Mouse (Mus musculus): ENCODE data around the gene Cisd1. TPM values are rescaled to one million over a fixed set of nuclear protein-coding genes. Genes with fewer than 3 reads are reported as not detected.

Gene Cisd1
- total RNA-seq, 2 experiments from 2014 or later, result 349 to 364 TPM

GRCm38 (mm10) chr10:71326789-71327188, 18.0 kb downstream of the Cisd1 start:
- DNase-seq, result peak; percentile 61 to 89

- no peak for DNase-seq
Measured at GRCm38 (mm10) chr10:71326123-71326522, 18.6 kb downstream of the Cisd1 start.

GRCm38 (mm10) chr10:71323669-71324068, 21.1 kb downstream of the Cisd1 start:
- DNase-seq, result no peak

GRCm38 (mm10) chr10:71316497-71316896, 28.3 kb downstream of the Cisd1 start:
- DNase-seq, result no peak

- no peak for DNase-seq
Measured at GRCm38 (mm10) chr10:71316056-71316455, 28.7 kb downstream of the Cisd1 start.

- no peak for DNase-seq
Measured at GRCm38 (mm10) chr10:71314596-71314995, 30.2 kb downstream of the Cisd1 start.

GRCm38 (mm10) chr10:71310288-71310687, 34.5 kb downstream of the Cisd1 start:
- DNase-seq, result no peak

GRCm38 (mm10) chr10:71308199-71308598, 36.6 kb downstream of the Cisd1 start:
- no peak for DNase-seq

- no peak for DNase-seq
Measured at GRCm38 (mm10) chr10:71306759-71307158, 38.0 kb downstream of the Cisd1 start.

- peak in 1 of 2 experiments; percentile 50 for DNase-seq
Measured at GRCm38 (mm10) chr10:71306190-71306589, 38.6 kb downstream of the Cisd1 start.

- DNase-seq, result peak in 1 of 2 experiments; percentile 23
Measured at GRCm38 (mm10) chr10:71302490-71302889, 42.3 kb downstream of the Cisd1 start.

- DNase-seq, result no peak
Measured at GRCm38 (mm10) chr10:71300161-71300560, 44.6 kb downstream of the Cisd1 start.

GRCm38 (mm10) chr10:71293245-71293644, 51.5 kb downstream of the Cisd1 start:
- DNase-seq, result no peak

GRCm38 (mm10) chr10:71292254-71292653, 52.5 kb downstream of the Cisd1 start:
- no peak for DNase-seq

GRCm38 (mm10) chr10:71291801-71292200, 53.0 kb downstream of the Cisd1 start:
- DNase-seq, result no peak

- DNase-seq, result no peak
Measured at GRCm38 (mm10) chr10:71291179-71291661, 53.5 kb downstream of the Cisd1 start.

- peak; percentile 92 for DNase-seq
Measured at GRCm38 (mm10) chr10:71285126-71285580, 59.6 kb downstream of the Cisd1 start, which contains the start of gene Ube2d1. TSS of gene Ube2d1 (minus strand) at chr10:71285262.

GRCm38 (mm10) chr10:71284511-71285125, 60.1 kb downstream of the Cisd1 start:
- peak in 1 of 2 experiments; percentile 45 for DNase-seq

- DNase-seq, result no peak
Measured at GRCm38 (mm10) chr10:71284131-71284510, 60.6 kb downstream of the Cisd1 start.

Other genes with a start within 250 kb of the Cisd1 start
- 10 to 100 TPM; 11.8 to 13.1 TPM for gene Bicc1, start 185.3 kb downstream of the Cisd1 start, total RNA-seq (2021)
- gene Tfam, start 106.7 kb downstream of the Cisd1 start, total RNA-seq (2021), result 10 to 100 TPM; 65.6 to 73.7 TPM
- 10 to 100 TPM; 39.5 to 41.9 TPM for gene Ube2d1, start 59.7 kb downstream of the Cisd1 start, total RNA-seq (2021)
- 10 to 100 TPM; 15.0 to 16.7 TPM for gene Ipmk, start 2.8 kb upstream of the Cisd1 start, total RNA-seq (2021)